Mouse (Mus musculus) intestine, embryonic 15.5 days (tissue): ENCODE measurements around the gene Slc25a30. TPM values are rescaled to one million over a fixed set of nuclear protein-coding genes. Genes with fewer than 3 reads are reported as not detected.

Experiments used
- ATAC-seq: fragments of 200-750 bp; cut with Nextera tagmentation; 2 replicates; pipeline ENCODE4 v1.8.0; 2017; ENCODE audit warnings: moderate TSS enrichment, moderate library complexity
- H3K27ac ChIP-seq: fragments of 300-500 bp; sonication (generic); 2 replicates; pipeline ENCODE4 v1.5.1; 2015; ENCODE audit warnings: mild to moderate bottlenecking, inconsistent platforms
- H3K27me3 ChIP-seq: fragments of 300-500 bp; sonication (generic); replicated peaks from 2 replicates; pipeline ENCODE4 v1.6.1; 2015; ENCODE audit warnings: inconsistent platforms
- H3K36me3 ChIP-seq: fragments of 300-500 bp; sonication (generic); 2 replicates; pipeline ENCODE4 v1.6.1; 2015; ENCODE audit warnings: inconsistent platforms
- H3K4me1 ChIP-seq: fragments of 300-500 bp; sonication (generic); replicated peaks from 2 replicates; pipeline ENCODE4 v1.6.1; 2015; ENCODE audit warnings: inconsistent platforms
- H3K4me2 ChIP-seq: fragments of 300-500 bp; sonication (generic); replicated peaks from 2 replicates; pipeline ENCODE4 v1.6.1; 2015; ENCODE audit warnings: mild to moderate bottlenecking, inconsistent platforms
- H3K4me3 ChIP-seq: fragments of 300-500 bp; sonication (generic); replicated peaks from 2 replicates; pipeline ENCODE4 v1.5.1; 2015; ENCODE audit warnings: inconsistent platforms
- H3K9ac ChIP-seq: fragments of 300-500 bp; sonication (generic); 2 replicates; pipeline ENCODE4 v1.6.1; 2015; ENCODE audit warnings: inconsistent platforms
- H3K9me3 ChIP-seq: fragments of 300-500 bp; sonication (generic); 2 replicates; pipeline ENCODE4 v1.6.1; 2016; ENCODE audit warnings: inconsistent platforms
- WGBS: fragments of 180-500 bp; shearing (Covaris S2); methylation state at CpG from one replicate; pipeline ENCODE4 v1.1.7; 2015; 5-methylcytosine and 5-hydroxymethylcytosine counted together
- polyA plus RNA-seq: library from polyadenylated mRNA; unstranded; fragments of >200 nt; fragmentation: Nextera tagmentation; extraction: Ambion mirVana; gene quantifications from 2 replicates; pipeline ENCODE4 v1.2.1, GENCODE M21; 2015

Slc25a30 gene
- polyA plus RNA-seq, 1 experiment from 2014 or later: 3.0 TPM

DNA sequence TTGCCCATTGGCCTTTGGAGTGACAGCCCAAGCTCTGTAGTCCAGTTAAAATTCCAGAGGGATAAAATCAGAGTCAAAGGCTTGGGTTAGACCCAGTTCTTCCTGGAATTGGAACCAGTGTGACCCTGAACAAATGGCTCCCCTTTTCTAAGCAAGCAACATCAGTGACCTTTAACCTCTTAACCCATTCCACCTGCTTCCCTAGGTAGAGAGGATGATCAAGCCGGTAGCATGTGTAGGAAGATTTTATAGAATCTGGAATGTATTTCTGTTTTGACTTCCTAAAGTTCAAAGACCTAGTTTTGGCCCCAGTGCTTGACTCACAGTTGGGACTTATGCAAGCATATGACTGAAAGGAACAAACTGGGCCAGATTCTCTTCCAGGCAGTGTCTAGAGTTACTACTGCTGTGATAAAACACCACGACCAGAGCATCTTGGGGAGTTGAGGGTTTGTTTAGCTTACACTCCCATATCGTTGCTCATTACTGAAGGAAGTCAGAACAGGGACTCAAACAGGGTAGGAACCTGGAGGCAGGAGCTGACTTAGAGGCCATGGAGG, 40.1 kb upstream of the Slc25a30 start:
- 0 out of 2 replicates have a peak, but pooled peaks cover 4% of the 10 kb centered on the region for H3K4me1 ChIP-seq
- H3K36me3 ChIP-seq: no peaks in the 10 kb centered on the region
- WGBS: 48% methylated on average over 3 of the region's 3 CpGs
- H3K9me3 ChIP-seq: no peaks in the 10 kb centered on the region
- no peak overlapping the region for H3K4me2 ChIP-seq
- ATAC-seq: no peak
- H3K27ac ChIP-seq: no peak overlapping the region
- H3K4me3 ChIP-seq: no peak overlapping the region
- H3K9ac ChIP-seq: no peak overlapping the region
- no peaks in the 10 kb centered on the region for H3K27me3 ChIP-seq

DNA sequence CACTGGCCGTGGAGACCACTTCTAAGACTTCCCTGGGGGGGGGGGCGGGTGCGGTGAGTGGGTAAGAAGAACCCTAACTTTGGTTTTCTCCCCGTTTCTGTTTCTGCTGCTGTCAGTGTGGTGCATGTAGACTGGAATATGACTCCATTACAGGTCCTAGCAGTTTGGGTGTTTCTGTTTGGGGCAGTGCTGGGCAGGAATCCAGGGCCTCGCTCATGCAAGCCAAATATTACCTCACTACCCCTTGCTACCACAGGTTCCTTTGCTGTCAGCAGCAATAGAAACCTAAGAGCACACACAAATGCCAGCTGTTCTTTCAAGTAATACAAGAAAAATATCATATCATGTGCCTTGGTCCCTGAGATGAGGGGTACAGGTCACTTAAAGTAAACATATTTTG, 33.2 kb upstream of the Slc25a30 start:
- 78% methylated on average over 5 of the region's 5 CpGs for WGBS
- no peaks in the 10 kb centered on the region for H3K27me3 ChIP-seq
- no peak for ATAC-seq
- no peak overlapping the region for H3K27ac ChIP-seq
- no peaks in the 10 kb centered on the region for H3K36me3 ChIP-seq
- no peaks in the 10 kb centered on the region for H3K4me1 ChIP-seq
- H3K9me3 ChIP-seq: no peaks in the 10 kb centered on the region
- H3K4me3 ChIP-seq: no peak overlapping the region
- no peak overlapping the region for H3K4me2 ChIP-seq
- H3K9ac ChIP-seq: no peak overlapping the region

DNA sequence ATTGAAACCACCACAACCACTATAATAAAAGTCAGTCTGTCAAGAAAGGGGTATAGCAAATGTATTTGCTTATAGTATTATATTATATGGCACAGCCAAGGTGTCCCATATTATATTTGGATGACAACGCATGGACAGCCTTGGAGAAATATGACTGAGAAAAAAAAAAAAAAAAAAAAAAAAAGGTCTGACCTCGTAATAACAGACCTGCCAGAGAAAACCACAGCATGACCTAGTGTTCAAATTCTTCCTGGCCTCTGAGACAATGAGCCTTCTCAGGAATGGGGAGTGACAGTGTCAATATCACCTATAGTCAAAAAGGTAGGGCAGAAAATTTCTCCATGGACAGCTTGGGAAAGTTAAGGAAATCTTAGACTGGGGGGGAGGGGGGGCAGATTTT, 32.5 kb upstream of the Slc25a30 start:
- H3K4me1 ChIP-seq: no peaks in the 10 kb centered on the region
- ATAC-seq: no peak
- WGBS: 80% methylated on average over 2 of the region's 2 CpGs
- H3K9me3 ChIP-seq: no peaks in the 10 kb centered on the region
- H3K4me2 ChIP-seq: no peak overlapping the region
- H3K4me3 ChIP-seq: no peak overlapping the region
- H3K27me3 ChIP-seq: no peaks in the 10 kb centered on the region
- no peaks in the 10 kb centered on the region for H3K36me3 ChIP-seq
- no peak overlapping the region for H3K27ac ChIP-seq
- H3K9ac ChIP-seq: no peak overlapping the region

DNA sequence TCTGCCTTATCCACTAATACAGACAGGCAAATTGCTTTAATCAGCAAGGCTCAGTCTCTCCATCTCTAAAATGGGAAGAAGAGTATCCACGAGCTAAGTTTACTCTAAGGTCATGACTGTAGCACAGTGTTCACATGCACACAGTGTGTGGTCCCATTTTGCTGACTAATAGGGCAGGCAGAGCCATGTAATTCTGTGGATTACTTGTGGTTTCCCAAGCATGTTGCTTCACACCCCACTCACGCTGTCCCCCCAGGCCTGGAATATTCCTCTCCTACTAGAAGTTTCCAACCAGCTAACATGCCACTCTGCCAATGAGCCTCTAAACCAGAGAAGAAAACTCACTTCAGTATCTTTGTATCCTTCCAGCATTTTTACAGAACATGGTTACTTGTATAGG, 31.7 kb upstream of the Slc25a30 start:
- H3K9ac ChIP-seq: no peak overlapping the region
- WGBS: 82% methylated on average over 2 of the region's 2 CpGs
- ATAC-seq: no peak

DNA sequence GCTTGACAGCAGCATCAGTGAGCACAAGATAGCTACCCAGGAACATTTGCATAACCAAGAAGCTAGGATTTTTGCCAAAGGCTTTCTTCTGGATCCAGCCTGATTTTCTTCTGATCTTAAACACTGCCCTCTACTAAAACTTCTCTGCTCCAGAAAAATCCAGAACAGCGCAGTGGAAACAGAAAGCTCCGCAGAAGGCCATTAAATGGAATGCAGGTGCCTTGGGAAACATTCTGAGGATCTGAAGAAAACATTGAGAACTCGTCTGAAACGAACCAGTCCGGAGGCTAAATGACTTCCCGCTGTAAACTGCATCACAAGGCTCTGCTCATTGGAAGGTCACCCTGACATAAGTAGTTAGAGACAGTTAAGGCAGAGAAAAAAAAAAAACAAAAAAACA, 23.1 kb upstream of the Slc25a30 start:
- H3K4me1 ChIP-seq: no peaks in the 10 kb centered on the region
- ATAC-seq: no peak
- H3K4me3 ChIP-seq: no peak overlapping the region
- no peak overlapping the region for H3K27ac ChIP-seq
- H3K9me3 ChIP-seq: no peaks in the 10 kb centered on the region
- no peaks in the 10 kb centered on the region for H3K27me3 ChIP-seq
- H3K9ac ChIP-seq: no peak overlapping the region
- no peak overlapping the region for H3K4me2 ChIP-seq
- H3K36me3 ChIP-seq: no peaks in the 10 kb centered on the region
- WGBS: 83% methylated on average over 6 of the region's 6 CpGs

More for the DNA sequence above, 31.7 kb upstream of the Slc25a30 start:
- Histone ChIP-seq H3K36me3 (no peaks in the 10 kb centered on the region), H3K27me3 (no peaks in the 10 kb centered on the region), H3K9me3 (no peaks in the 10 kb centered on the region), H3K4me2 (no peak overlapping the region), H3K27ac (no peak overlapping the region), H3K4me3 (no peak overlapping the region), H3K4me1 (no peaks in the 10 kb centered on the region)

DNA sequence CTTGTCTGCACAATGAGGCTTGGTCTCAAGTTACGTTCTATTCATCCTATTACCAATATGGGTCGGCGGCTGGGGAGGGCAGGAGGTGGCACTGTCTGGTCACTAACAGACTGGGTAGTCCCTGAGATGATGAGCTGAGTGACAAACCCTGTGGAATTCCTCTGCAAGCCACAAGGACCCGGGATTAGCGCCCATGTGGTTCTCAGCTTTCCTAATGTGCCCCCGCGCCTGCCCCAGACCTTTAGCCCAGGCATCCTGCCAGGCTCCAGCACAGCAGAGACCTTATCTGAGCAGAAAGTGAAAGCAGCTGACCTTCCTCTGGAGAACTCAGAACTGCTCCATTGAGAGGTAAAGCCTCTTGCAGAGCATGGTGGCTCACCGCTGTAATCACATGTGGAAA, 21.0 kb upstream of the Slc25a30 start:
- Histone ChIP-seq H3K9ac (no peak overlapping the region), H3K9me3 (no peaks in the 10 kb centered on the region), H3K36me3 (no peaks in the 10 kb centered on the region), H3K27ac (no peak overlapping the region), H3K27me3 (no peaks in the 10 kb centered on the region), H3K4me1 (no peaks in the 10 kb centered on the region), H3K4me3 (no peak overlapping the region), H3K4me2 (no peak overlapping the region)
- no peak for ATAC-seq
- WGBS: 78% methylated on average over 8 of the region's 8 CpGs

DNA sequence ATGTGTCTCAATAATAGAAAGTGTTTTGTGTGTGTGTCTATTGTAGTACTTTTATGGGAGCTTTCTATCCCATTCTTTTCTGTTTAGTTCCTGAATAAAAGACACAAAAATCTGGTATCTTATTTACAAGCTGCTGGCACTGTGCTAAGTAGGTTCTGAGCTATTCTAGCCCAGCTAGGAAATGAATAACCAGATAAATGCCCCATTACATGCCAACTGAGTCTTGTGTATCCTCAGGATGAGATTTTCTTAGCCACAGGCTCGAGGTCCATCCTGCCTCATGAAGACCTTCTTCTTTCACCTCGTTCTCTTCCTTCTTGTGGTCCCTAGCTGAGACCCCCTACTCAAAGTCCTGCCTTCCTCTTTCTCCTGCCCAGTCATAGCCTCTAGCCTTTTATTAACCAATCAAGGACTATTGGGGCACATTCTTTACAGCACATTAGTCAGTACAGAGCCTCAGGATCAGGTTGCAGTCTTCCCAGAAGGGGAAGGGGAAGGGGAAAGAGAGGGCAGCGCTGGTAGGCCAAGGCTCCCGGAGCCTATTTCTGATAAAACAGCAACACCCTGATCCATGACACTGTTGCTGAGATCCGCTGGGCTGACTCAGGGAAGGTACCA, 11.0 kb upstream of the Slc25a30 start:
- H3K36me3 ChIP-seq: no peaks in the 10 kb centered on the region
- H3K9me3 ChIP-seq: no peaks in the 10 kb centered on the region
- no peaks in the 10 kb centered on the region for H3K27me3 ChIP-seq
- WGBS: 41% methylated on average over 5 of the region's 5 CpGs
- H3K27ac ChIP-seq: no peak overlapping the region
- ATAC-seq: no peak
- no peak overlapping the region for H3K4me2 ChIP-seq
- H3K4me3 ChIP-seq: no peak overlapping the region
- H3K4me1 ChIP-seq: no peaks in the 10 kb centered on the region
- no peak overlapping the region for H3K9ac ChIP-seq

DNA sequence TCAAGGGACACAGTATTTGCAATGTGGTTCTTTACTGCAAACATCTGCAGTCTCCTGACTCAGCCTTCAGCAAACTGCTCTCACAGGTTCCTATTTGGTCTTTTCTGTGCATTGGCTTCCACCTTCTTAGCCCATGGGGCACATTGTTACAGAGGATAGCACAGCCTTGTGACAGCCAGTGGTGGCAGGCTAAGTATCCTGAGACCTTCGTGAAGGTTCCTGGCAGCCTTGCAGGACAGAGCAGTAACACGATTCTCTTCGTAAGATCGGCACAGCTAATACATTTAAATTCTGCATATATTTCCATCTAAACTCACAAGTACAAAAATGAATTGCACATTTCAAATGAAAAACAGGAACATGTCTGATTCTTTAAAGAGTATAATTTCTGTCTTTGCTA, 9.1 kb upstream of the Slc25a30 start:
- Histone ChIP-seq H3K4me2 (no peak overlapping the region), H3K27ac (no peak overlapping the region), H3K9ac (no peak overlapping the region), H3K36me3 (no peaks in the 10 kb centered on the region), H3K4me1 (no peaks in the 10 kb centered on the region), H3K9me3 (no peaks in the 10 kb centered on the region), H3K4me3 (no peak overlapping the region), H3K27me3 (no peaks in the 10 kb centered on the region)
- no peak for ATAC-seq
- 91% methylated on average over 4 of the region's 4 CpGs for WGBS

DNA sequence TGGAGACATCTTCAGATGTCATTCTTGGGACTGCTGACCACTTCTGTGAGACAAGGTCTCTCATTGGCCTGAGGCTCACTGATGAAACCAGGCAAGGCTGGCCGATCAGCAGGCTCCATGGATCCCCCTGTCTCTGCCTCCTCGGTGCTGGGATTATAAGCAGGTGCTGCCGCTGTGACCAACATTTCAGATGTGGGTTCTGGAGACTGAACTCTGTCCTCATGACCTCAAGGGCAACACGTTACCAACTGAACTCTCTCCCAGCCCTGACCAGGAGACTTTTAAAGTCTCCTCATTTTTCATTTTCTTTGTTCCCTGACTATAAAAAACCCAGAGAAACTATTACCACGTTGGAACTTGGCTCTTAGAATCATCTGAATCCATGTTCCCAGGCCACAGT, 7.9 kb upstream of the Slc25a30 start:
- H3K4me1 ChIP-seq: no peaks in the 10 kb centered on the region
- 66% methylated on average over 5 of the region's 5 CpGs for WGBS
- H3K4me2 ChIP-seq: no peak overlapping the region
- no peak for ATAC-seq
- no peak overlapping the region for H3K9ac ChIP-seq
- H3K4me3 ChIP-seq: no peak overlapping the region
- H3K27me3 ChIP-seq: no peaks in the 10 kb centered on the region
- no peaks in the 10 kb centered on the region for H3K36me3 ChIP-seq
- H3K27ac ChIP-seq: no peak overlapping the region
- no peaks in the 10 kb centered on the region for H3K9me3 ChIP-seq

DNA sequence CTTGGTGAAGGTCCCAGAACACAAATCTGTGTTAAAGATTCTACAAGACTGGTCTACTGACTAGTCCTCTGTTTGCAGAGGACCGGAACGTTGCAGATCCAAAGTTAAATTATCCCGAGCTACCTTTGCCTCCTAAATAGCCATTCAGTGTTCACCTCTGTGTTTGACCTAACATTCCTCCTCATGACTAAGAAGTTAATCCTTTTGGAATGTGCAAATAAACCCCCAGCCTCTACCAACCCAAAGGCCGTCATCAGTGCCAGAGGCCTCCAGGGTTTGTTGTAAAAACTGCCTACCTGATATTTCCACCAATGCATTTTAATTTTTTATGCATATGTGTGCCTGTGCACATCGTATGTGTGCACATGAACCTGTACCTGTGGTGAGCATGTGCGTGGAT, 7.5 kb upstream of the Slc25a30 start:
- no peak overlapping the region for H3K4me2 ChIP-seq
- H3K36me3 ChIP-seq: no peaks in the 10 kb centered on the region
- WGBS: 56% methylated on average over 6 of the region's 6 CpGs
- no peak for ATAC-seq
- H3K9ac ChIP-seq: no peak overlapping the region
- H3K4me3 ChIP-seq: no peak overlapping the region
- H3K27me3 ChIP-seq: no peaks in the 10 kb centered on the region
- H3K4me1 ChIP-seq: no peaks in the 10 kb centered on the region
- no peaks in the 10 kb centered on the region for H3K9me3 ChIP-seq
- H3K27ac ChIP-seq: no peak overlapping the region

DNA sequence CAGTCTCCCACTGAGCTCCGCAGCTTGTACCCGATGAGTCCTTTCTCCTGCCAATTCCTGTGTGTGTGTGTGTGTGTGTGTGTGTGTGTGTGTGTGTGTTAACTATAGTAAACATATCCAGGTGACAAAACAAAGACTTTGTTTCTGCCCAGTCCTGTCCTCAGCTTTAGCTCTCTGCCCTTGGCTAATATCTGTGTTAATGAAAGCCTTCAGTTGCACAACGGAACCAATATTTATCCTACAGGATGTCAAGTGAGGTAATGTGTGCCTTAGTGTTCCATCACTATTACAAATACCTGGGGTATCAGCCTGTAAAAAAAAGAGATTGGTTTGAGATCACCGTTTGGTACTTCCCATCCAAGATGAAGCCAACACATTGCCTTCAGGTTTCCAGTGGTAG, 6.3 kb upstream of the Slc25a30 start:
- Histone ChIP-seq H3K27me3 (no peaks in the 10 kb centered on the region), H3K4me1 (no peaks in the 10 kb centered on the region), H3K4me3 (no peak overlapping the region), H3K4me2 (no peak overlapping the region), H3K27ac (no peak overlapping the region), H3K9ac (no peak overlapping the region), H3K36me3 (no peaks in the 10 kb centered on the region), H3K9me3 (no peaks in the 10 kb centered on the region)
- 92% methylated on average over 4 of the region's 4 CpGs for WGBS
- no peak for ATAC-seq

DNA sequence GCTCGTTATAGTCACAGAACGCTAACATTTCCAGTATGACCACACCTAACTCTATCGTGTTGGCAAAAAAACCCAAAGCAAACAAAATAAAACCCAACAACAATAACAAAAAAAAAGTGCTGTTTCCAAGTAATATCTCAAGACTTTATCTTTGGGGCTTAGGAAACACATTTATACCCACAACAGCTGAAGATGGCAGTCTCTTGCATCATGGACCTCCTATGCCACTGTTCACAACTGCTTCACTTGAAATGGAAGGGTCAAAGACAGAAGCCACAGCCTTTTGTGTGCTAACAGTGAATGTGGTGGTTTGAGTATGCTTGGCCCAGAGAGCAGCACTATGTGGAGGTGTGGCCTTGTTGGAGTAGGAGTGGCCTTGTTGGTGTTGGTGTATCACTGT, 4.5 kb upstream of the Slc25a30 start:
- Histone ChIP-seq H3K36me3 (no peaks in the 10 kb centered on the region), H3K4me1 (0 out of 2 replicates have a peak, but pooled peaks cover 2% of the 10 kb centered on the region), H3K27me3 (no peaks in the 10 kb centered on the region), H3K4me2 (no peak overlapping the region), H3K9me3 (no peaks in the 10 kb centered on the region), H3K4me3 (no peak overlapping the region), H3K9ac (no peak overlapping the region), H3K27ac (no peak overlapping the region)
- ATAC-seq: no peak
- 85% methylated on average over 3 of the region's 3 CpGs for WGBS

DNA sequence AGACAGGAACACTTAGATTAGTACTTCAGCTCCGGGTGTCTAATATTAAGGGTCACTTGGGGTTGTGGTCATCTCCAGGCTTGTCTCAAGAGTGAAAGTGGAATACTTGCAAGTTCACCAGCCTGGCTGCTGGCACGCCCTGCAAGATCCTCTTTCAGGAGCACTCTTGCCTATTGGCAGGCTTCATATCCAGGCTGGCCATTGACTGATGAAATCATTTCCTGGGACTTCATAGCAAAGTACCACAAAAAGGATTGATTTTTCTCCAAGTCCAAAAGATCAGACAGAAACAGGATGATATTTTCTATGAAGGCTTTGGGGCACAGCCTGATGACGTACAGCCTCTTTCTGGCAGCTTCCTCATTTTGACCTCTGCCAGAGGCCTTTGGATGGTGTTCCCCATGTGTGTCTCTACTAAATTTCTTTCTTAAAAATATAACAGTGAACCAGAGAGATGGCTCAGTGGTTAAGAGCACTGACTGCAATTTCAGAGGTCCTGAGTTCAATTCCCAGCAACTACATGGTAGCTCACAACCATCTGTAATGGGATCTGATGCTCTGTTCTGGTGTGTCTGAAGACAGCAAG, 3.7 kb upstream of the Slc25a30 start:
- no peak overlapping the region for H3K27ac ChIP-seq
- 75% methylated on average over 3 of the region's 3 CpGs for WGBS
- 0 out of 2 replicates have a peak, but pooled peaks cover 2% of the 10 kb centered on the region for H3K4me1 ChIP-seq
- H3K36me3 ChIP-seq: no peaks in the 10 kb centered on the region
- no peak overlapping the region for H3K4me3 ChIP-seq
- ATAC-seq: no peak
- no peak overlapping the region for H3K9ac ChIP-seq
- no peak overlapping the region for H3K4me2 ChIP-seq
- no peaks in the 10 kb centered on the region for H3K9me3 ChIP-seq
- H3K27me3 ChIP-seq: no peaks in the 10 kb centered on the region
